Mouse (Mus musculus) hematopoietic stem cell, adult 5-6 weeks (primary cell): ENCODE data around the gene Dll1. TPM values are rescaled to one million over a fixed set of nuclear protein-coding genes. Genes with fewer than 3 reads are reported as not detected.
A peak's percentile ranks its signal among the peaks of the same experiment; 100 is the strongest.

Experiments
- ATAC-seq, 2 experiments: fragments of 125-278 bp in 1 of 2; replicated peaks in 1 of 2; 2 replicates each; pipeline ENCODE4 v1.8.0; 2016 to 2017; ENCODE audit warnings: inconsistent platforms in 2 of 2, mild to moderate bottlenecking in 2 of 2, moderate number of reproducible peaks in 2 of 2, low read depth in 1 of 2, moderate TSS enrichment in 1 of 2; ENCODE audit not compliant: low FRiP score in 2 of 2, poor library complexity in 2 of 2, severe bottlenecking in 2 of 2, insufficient read depth in 1 of 2, low TSS enrichment in 1 of 2
- total RNA-seq: library from RNA; stranded (forward); fragments of 172-1452, 232-1000 nt; gene quantifications from 2 replicates; pipeline ENCODE4 v1.2.3, GENCODE M21; 2017

Dll1 gene
- total RNA-seq, result 1.1 and 2.2 TPM in 2 replicates

GRCm38 (mm10) chr17:15376494-15377181 is at the start of gene Dll1:
Gene Dll1, minus strand, starts transcription at chr17:15376872.
- ATAC-seq, result 0 out of 4 replicates have a peak, but pooled peaks of 1 of the 2 experiments have one; percentile 12

- no peak for ATAC-seq
These were observed 49.3 kb upstream of the Dll1 start for GRCm38 (mm10) chr17:15425931-15426330.

DNA sequence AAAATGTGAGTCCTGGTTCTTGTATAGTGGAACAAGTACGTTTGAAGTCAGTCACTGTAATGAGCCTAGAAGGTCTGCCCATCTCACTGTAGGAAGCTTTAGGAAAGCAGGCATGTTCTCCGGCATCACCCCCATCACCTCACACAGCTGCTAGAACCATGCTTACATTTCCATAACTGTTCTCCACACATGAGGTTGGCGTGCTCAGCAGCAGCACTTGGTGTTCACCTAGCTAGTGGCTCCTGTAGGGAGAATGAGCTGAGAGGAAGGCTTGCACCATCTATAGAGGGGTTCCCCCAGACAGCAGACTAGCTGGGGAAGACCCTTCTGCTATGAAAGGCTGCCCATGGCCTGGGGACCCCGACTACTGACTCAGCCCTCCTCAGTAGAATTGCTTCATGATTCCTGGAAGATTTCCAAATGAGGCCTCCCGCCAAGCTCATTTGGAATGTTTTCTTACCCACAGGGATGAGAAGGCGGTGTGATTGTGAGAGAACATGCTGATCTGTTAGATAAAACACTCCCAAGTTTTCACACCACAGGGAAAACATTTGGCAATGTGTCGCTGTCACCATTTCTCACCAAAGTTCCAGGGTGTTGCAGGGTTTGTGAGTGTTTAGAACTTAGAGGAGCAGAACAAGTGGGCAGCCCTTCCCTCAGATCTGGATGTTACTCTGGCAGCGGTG is 46.6 kb upstream of the Dll1 start:
- ATAC-seq, result no peak

- no peak for ATAC-seq
These were observed 46.0 kb upstream of the Dll1 start for GRCm38 (mm10) chr17:15422666-15423065.

DNA sequence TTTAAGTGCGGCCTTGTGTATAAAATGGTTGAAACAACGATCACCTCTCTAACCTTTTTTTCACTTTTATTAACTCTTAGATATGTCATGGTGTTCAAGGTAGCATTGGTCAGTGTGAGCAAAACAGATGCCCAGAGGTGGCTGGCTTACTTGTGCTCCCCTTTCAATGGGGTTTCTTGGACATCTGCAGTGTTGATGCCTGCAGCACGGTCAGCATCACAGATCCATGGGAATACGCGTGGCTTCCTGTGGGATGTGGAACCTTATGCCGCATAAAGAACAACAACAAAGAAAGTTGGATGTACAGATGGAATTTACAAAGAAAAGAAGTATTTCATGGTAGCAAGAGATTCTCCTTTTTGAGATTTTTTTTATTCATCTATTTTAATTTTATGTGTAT is 44.8 kb upstream of the Dll1 start:
- ATAC-seq, result no peak

DNA sequence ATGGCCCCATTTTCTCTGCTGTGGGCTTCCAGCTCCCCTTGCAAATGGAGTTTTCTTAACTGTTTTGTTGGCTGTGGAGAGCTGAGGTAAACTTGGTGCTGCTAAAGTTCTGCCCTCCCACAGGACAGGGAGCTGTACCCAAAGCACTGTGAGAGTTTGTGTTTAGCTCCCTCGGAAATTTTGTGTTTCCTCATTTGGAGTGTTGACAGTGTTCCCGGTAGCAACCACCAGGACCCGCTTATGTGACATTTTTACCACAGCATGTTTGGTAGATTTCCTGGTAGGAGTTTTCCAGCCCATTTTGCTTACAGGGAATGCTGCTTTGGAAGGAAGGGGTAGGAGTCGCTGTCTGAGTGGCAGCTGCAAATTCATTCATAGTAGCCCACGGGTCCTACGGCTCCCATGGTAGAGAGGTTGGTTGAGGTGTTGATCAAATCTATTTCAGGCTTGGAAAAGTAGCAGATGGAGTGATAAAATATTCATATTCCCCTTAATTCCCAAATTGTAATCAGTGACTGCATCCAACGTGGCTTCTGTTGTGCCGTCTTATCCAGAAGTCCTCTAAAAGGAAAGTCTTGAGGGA is 43.4 kb upstream of the Dll1 start:
- ATAC-seq, result no peak

DNA sequence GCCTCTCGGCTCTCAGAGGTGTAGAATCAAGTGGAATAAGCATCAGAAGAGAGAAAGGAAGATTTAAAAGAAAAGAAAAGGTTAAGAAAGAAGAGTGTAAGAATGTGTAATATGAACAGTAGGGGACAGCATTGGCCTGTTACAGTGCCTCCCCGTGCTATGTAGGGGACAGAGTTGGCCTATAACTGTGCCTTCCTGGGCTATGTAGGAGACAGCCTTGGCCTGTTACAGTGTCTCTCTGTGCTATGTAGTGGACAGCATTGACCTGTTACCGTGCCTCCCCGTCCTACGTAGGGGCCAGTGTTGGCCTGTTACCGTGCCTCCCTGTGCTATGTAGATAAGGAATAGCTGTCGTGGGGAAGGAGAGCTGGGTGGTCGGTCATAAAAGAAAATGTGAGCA is 42.9 kb upstream of the Dll1 start:
- ATAC-seq, result peak in 1 of 2 experiments; percentile 60; a peak in 1 of 4 replicates

DNA sequence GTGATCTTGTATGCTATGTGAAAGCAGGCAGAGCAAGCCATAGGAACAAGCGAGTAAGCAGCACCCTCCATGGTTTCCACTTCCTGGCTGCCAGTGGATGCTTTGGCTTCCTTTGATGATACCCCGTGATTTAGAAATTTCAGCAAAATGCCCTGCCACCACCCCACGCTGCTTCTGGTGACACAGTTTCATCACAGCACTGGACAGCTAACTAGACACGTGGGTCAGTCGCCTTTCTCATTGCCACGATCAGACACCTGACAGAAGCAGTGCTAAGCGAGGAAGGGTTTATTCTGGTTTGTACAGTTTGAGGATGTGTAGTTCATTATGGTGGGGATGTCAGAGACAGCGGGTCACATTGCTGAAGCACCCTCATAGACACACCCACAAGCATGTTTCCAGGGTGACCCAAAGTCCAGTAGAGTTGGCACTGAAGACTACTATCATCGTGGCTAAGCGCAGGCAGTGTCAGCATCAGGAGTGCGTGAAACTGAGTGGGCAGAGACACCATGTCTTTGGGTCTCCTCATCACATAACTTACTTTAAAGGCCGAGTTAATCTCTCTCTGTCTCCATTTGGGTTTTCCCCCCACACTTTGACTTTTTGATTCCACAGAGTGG is 40.0 kb upstream of the Dll1 start:
- no peak for ATAC-seq

DNA sequence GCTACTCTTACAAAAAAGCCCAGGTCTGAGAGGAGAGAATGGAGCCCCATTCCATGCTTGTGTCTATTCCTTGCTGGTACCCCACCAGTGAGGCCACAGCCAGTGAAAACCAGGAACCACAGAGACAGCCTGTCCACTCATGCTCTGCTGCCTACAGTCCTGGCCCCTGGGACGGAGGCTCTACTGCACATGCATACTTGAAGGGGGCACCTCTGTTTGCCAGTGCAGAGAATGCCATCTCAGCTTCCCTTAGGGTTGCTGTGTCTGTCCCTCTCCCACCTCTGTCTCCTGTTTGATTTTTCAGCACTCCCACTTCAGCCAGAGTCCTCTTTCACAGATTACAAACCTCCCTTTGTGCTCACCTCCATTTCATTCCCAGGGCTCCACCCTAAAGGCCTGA is 34.2 kb upstream of the Dll1 start:
- ATAC-seq, result no peak

GRCm38 (mm10) chr17:15409261-15409660 is 32.6 kb upstream of the Dll1 start:
- ATAC-seq, result no peak

- ATAC-seq, result no peak
These were observed 29.9 kb upstream of the Dll1 start for GRCm38 (mm10) chr17:15406576-15406975.

- ATAC-seq, result no peak
These were observed 25.0 kb upstream of the Dll1 start for GRCm38 (mm10) chr17:15401716-15402115.

DNA sequence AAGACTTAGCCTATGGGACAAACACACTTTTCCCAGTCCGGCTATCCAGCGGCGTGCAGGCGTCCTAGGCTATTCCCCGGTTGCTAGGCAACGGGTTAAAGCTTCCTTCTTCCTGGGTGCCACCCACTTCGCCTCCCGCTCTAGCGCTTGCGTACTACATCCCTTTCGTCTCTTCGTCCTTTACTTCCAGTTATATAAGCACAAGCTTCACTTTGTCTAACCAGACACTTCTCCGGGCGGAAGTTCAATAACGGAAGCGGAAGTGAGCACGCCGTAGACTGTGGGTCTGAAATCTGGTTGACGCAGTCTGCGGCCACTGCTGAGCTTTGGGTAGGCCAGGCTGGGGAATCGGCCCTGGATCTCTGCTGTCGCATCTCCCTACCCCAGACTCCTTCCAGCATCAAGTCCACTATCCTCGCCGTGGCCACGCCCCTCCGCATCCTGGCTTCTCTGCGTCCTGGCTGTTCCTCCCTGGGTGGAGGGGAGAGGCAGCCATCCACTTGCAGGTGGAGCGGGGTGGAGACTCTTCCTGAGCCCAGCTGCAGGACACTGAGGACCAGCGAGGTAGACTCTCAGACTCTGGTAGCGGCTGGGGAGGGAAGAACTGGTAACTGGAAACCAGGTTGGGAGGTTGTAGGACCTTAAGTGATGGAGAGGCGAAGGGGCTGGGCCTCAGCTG is 19.5 kb upstream of the Dll1 start, which contains the start of gene Fam120b:
Fam120b (plus strand) TSS at position 206 of the 679 bp plus-strand sequence.
- peak; percentile 95 to 98 for ATAC-seq

- no peak for ATAC-seq
These were observed 12.7 kb upstream of the Dll1 start for GRCm38 (mm10) chr17:15389356-15389755.

GRCm38 (mm10) chr17:15388892-15389291 is 12.2 kb upstream of the Dll1 start:
- no peak for ATAC-seq

GRCm38 (mm10) chr17:15383360-15383759 is 6.7 kb upstream of the Dll1 start:
- ATAC-seq, result no peak

DNA sequence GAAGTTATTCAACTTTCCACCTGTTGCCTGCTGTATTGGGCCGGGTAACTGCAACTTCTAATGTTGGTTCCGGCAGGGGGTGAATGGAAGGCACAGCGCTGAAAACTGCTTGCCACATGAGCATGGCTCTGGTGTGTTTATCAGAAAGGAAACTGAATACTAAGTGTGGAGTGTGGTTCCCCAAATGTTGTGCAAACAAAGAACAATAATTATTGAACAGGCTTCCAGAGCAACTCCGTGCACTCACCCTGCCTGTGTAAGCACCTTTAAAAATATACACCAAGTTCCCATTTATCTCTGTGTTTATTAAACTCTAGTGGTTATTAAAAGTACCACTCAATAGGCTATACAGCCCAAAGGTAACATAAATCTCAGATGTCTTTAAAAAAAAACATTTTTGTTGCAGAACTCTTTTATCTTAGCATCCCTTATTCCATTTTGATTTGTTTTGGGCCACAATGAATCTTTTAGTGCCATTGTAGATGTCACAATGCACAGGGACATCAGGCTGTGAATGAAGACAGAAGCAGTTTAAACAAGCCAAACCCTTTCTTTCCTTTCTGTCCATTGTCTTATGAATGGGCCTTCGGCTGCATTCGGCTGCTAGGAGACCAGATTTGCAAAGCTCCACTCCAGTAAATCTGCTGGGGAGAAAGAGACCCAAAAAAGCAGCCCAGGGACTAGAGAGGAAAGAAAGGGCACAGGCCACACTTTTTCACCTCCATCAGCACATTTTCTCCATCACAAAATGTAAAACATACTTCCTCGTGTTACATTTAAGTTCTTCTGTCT is 5.4 kb upstream of the Dll1 start:
- no peak for ATAC-seq
